Mouse (Mus musculus): ENCODE measurements around the gene Cngb1. TPM values are rescaled to one million over a fixed set of nuclear protein-coding genes. Genes with fewer than 3 reads are reported as not detected.

Gene Cngb1
- polyA plus RNA-seq, 1 experiment from 2014 or later = 0.58 TPM

DNA sequence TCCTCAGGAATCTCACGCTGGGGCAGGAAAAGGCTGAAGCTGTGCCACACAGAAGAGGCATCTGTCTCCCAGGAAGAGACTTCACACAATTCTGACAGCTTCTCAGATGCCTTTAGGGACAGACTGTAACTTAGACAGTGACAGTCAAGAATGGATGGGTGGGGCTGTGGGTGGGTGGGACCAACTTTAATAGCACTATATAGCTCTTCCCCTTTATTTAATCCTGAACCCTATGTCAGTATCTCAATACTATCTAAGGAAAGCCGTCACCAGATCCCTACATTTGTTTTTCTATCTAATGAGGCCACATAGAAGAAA lies 79.3 kb downstream of the Cngb1 start:
- no peak overlapping the region for H3K4me2 ChIP-seq
- no peak for ATAC-seq (replicated peaks)
- H3K27me3 ChIP-seq (replicated peaks) = no peaks in the 10 kb centered on the region
- H3K4me1 ChIP-seq = no peaks in the 10 kb centered on the region
- H3K9ac ChIP-seq = no peak overlapping the region
- H3K9me3 ChIP-seq = no peaks in the 10 kb centered on the region
- H3K4me3 ChIP-seq = no peak overlapping the region
- no peaks in the 10 kb centered on the region for H3K36me3 ChIP-seq (replicated peaks)
- no peak overlapping the region for H3K27ac ChIP-seq
- WGBS = 63% methylated on average over 2 of the region's 2 CpGs

DNA sequence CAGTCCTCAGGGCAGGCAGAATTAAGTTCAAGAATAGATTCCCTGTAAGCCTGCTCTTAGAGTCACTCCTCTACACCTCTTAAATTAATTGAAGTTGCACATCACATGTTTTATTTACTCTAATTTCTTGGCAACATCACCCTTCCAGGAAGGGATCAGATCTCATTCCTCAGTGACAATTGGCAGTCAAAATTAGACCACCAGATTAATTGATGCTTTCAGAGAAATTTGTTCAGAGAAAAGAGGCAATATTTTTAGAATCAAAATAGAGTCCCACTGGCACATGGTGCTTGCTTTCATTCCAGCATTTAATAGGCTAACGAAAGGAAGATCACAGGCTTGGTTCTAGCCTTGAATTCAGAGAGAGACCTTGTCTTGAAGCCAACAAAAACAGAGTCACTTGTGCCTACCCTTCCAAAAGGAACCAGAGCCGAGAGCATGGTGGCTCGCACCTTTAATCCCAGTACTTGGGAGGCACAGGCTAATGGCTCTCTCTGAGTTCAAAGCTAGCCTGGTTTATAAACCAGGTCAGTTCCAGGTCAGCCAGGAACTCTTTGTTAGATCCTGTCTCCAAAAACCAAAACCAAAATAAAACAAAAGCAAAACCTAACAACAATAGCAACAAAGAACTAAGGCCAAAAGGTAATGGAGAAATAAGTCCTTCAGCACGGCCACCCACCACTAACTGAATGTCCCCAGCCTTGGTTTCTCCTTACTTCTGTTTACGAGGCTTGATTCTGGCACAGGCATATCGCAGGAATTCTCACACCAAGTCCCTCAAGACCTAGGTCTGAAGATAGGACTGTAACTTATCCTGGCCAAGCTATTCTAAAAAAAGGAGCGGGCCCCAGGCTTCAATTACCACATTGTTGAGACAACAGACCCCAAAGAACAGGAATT lies 79.9 kb downstream of the Cngb1 start:
- Histone ChIP-seq H3K27me3 (replicated peaks) (no peaks in the 10 kb centered on the region), H3K9ac (no peak overlapping the region), H3K27ac (no peak overlapping the region), H3K4me1 (no peaks in the 10 kb centered on the region), H3K36me3 (replicated peaks) (no peaks in the 10 kb centered on the region), H3K4me2 (no peak overlapping the region), H3K9me3 (no peaks in the 10 kb centered on the region), H3K4me3 (no peak overlapping the region)
- ATAC-seq (replicated peaks) = no peak
- 73% methylated on average over 7 of the region's 7 CpGs for WGBS

GRCm38 (mm10) chr8:95223969-95224368 lies 82.4 kb downstream of the Cngb1 start:
- Histone ChIP-seq H3K4me3 (no peak overlapping the region), H3K27ac (no peak overlapping the region), H3K9me3 (no peaks in the 10 kb centered on the region), H3K4me2 (no peak overlapping the region), H3K9ac (no peak overlapping the region), H3K27me3 (replicated peaks) (no peaks in the 10 kb centered on the region), H3K36me3 (replicated peaks) (no peaks in the 10 kb centered on the region), H3K4me1 (no peaks in the 10 kb centered on the region)
- no peak for ATAC-seq (replicated peaks)
- WGBS = 81% methylated on average over 5 of the region's 5 CpGs

DNA sequence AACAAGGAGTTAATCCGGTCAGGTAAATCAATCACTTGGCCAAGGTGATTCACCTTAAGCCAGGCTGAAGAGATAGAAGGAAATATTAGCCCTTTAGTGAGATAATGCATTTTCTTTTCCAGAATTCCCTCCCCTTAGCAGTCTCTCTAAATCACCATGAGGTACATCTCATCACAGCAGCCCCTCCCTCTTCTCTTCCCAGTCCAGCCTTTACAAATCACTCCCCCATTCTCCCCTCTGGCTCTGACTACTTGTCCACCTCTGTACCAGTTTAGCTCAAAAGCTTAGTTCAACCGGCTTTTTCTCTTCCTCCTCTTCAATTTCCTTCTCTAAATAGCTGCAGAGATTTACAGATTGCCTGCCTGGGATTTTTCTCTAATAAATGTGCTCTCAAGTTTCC lies 85.3 kb downstream of the Cngb1 start:
- WGBS = 56% methylated on average over 2 of the region's 2 CpGs
- no peak overlapping the region for H3K4me2 ChIP-seq
- H3K9me3 ChIP-seq = no peaks in the 10 kb centered on the region
- H3K27me3 ChIP-seq (replicated peaks) = no peaks in the 10 kb centered on the region
- no peak overlapping the region for H3K9ac ChIP-seq
- no peaks in the 10 kb centered on the region for H3K36me3 ChIP-seq (replicated peaks)
- H3K4me1 ChIP-seq = no peaks in the 10 kb centered on the region
- H3K27ac ChIP-seq = no peak overlapping the region
- ATAC-seq (replicated peaks) = no peak
- no peak overlapping the region for H3K4me3 ChIP-seq

- H3K9ac ChIP-seq = no peak overlapping the region
- H3K4me2 ChIP-seq = no peak overlapping the region
- no peaks in the 10 kb centered on the region for H3K4me1 ChIP-seq
- 59% methylated on average over 7 of the region's 7 CpGs for WGBS
- no peak overlapping the region for H3K27ac ChIP-seq
- H3K27me3 ChIP-seq (replicated peaks) = no peaks in the 10 kb centered on the region
- H3K36me3 ChIP-seq (replicated peaks) = no peaks in the 10 kb centered on the region
- no peak overlapping the region for H3K4me3 ChIP-seq
- H3K9me3 ChIP-seq = no peaks in the 10 kb centered on the region
- no peak for ATAC-seq (replicated peaks)
These were observed 85.8 kb downstream of the Cngb1 start for GRCm38 (mm10) chr8:95220571-95220998.

DNA sequence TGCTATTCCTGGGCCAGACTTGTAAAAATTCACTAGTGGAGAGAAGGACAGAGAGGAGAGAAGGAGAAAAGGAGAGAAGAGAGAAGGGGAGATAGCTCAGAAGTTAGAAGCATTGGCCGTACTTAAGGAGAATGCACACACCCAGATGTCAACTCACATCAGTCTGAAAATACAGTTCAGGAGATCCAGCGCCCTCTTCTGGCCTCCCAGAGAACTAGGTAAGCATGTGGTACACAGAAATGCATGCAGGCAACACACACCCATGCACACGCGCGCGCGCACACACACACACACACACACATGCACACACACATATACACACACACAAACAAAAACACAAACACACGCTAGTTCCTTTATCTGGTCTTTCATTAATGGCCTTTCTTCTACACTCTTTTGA lies 86.8 kb downstream of the Cngb1 start:
- Histone ChIP-seq H3K36me3 (replicated peaks) (no peaks in the 10 kb centered on the region), H3K9me3 (no peaks in the 10 kb centered on the region), H3K27me3 (replicated peaks) (no peaks in the 10 kb centered on the region), H3K4me2 (no peak overlapping the region), H3K9ac (no peak overlapping the region), H3K4me1 (no peaks in the 10 kb centered on the region), H3K27ac (no peak overlapping the region), H3K4me3 (no peak overlapping the region)
- 91% methylated on average over 8 of the region's 8 CpGs for WGBS
- no peak for ATAC-seq (replicated peaks)

DNA sequence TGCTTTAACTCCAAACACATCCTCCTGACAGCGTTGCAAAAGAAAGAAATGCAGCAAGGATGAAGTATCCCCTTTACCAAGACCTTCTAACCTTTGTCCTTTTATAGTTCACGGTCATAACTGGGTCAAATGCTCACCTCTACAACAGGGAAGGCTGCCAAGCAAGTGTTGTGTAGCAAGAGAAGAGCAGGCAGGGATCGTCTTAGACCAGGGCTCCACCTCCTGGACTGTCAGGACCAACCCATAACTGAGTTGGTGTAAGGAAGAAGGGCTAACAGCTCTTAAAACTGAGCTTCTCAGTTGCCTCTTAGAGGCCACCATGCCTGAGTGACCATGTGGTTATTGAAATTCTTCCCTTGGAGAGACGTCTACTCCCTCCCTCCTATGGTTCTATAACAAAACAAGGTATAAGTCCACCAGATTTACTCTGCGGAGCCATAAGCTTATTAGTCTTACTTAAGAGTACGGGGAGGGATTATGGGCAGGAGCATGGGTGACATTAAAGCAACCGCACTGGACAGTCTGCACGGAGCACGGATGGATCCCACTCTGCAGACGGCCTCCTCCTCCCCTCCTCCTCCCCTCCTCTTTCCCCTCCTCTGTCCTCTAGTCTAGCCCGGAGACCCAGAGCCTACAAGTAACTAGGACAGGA lies 90.5 kb downstream of the Cngb1 start:
- Histone ChIP-seq H3K4me2 (no peak overlapping the region), H3K4me1 (no peaks in the 10 kb centered on the region), H3K36me3 (replicated peaks) (no peaks in the 10 kb centered on the region), H3K27me3 (replicated peaks) (no peaks in the 10 kb centered on the region), H3K4me3 (no peak overlapping the region), H3K27ac (no peak overlapping the region), H3K9me3 (no peaks in the 10 kb centered on the region), H3K9ac (no peak overlapping the region)
- 56% methylated on average over 11 of the region's 11 CpGs for WGBS
- no peak for ATAC-seq (replicated peaks)

- no peak overlapping the region for H3K27ac ChIP-seq
- no peak overlapping the region for H3K4me2 ChIP-seq
- 70% methylated on average over 11 of the region's 11 CpGs for WGBS
- H3K27me3 ChIP-seq (replicated peaks) = no peaks in the 10 kb centered on the region
- no peak for ATAC-seq (replicated peaks)
- H3K4me3 ChIP-seq = no peak overlapping the region
- H3K4me1 ChIP-seq = peaks cover 8% of the 10 kb centered on the region
- no peak overlapping the region for H3K9ac ChIP-seq
- no peaks in the 10 kb centered on the region for H3K9me3 ChIP-seq
- no peaks in the 10 kb centered on the region for H3K36me3 ChIP-seq (replicated peaks)
These were observed 96.5 kb downstream of the Cngb1 start for GRCm38 (mm10) chr8:95209924-95210323.

GRCm38 (mm10) chr8:95205946-95206345 lies 100.4 kb downstream of the Cngb1 start:
- Histone ChIP-seq H3K4me3 (no peak overlapping the region), H3K27me3 (replicated peaks) (no peaks in the 10 kb centered on the region), H3K36me3 (replicated peaks) (no peaks in the 10 kb centered on the region), H3K4me1 (peaks cover 15% of the 10 kb centered on the region), H3K9ac (no peak overlapping the region), H3K27ac (peak overlapping the region; percentile 57), H3K4me2 (no peak overlapping the region), H3K9me3 (no peaks in the 10 kb centered on the region)
- WGBS = 12% methylated on average over 8 of the region's 8 CpGs
- ATAC-seq (replicated peaks) = peak; percentile 70

DNA sequence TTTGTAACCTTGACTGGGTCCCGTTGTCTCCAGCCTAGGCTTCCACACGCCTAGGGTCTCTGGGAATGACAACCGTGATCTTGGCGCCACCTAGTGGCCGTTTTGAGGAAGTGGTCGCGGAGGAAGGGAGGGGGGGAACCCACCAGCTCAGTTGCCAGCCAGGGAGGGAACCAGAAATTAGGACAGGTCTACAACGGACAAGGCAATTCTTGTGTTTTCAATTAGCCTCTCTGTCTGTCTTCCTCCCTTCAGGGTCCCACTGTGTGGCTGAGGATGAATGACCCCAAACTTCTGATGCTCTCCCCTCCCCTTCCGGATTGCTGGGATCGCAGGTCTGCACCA lies 102.4 kb downstream of the Cngb1 start:
- Histone ChIP-seq H3K9me3 (no peaks in the 10 kb centered on the region), H3K9ac (no peak overlapping the region), H3K27me3 (replicated peaks) (no peaks in the 10 kb centered on the region), H3K27ac (no peak overlapping the region), H3K4me2 (no peak overlapping the region), H3K4me3 (no peak overlapping the region), H3K36me3 (replicated peaks) (no peaks in the 10 kb centered on the region), H3K4me1 (peaks cover 15% of the 10 kb centered on the region)
- WGBS = 16% methylated on average over 10 of the region's 10 CpGs
- peak; percentile 75 for ATAC-seq (replicated peaks)

DNA sequence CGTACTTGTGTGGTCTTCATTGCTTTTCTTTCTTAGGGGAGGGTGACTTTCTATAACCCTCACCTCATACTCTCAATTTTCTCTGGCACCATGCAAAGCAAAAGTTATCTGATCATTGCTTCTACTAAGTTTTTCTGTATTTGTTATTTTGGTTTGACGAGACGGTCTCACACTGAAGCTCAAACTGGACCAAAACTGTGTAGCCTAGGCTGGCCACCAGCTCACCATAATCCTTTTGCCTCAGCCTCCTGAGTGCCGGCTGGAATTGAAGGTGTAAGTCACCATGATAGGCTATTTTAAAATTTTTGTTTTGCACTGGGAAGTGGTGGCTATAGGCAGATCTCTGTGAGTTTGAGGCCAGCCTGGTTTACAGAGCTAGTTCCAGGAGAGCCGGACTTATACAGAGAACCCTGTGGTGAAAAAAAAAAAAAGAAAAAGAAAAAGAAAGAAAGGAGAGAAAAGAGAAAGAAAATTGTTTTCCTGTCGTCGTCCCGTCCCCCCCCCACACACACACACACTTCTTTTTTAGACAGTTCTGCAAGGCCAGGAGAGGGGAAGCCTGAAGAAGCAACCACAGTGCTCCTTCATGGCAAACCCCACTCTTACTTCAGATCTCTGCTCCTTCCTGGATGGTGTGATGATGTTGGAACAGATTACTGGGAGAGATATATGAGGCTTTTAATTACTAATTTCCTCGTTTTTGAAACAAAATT lies 102.9 kb downstream of the Cngb1 start:
- WGBS = 50% methylated on average over 9 of the region's 9 CpGs
- no peak overlapping the region for H3K4me3 ChIP-seq
- ATAC-seq (replicated peaks) = no peak

GRCm38 (mm10) chr8:95202649-95203275 lies 103.6 kb downstream of the Cngb1 start, which contains the start of gene Kifc3:
Gene Kifc3 (minus strand): TSS chr8:95202812.
- H3K27me3 ChIP-seq (replicated peaks) = no peaks in the 10 kb centered on the region
- H3K36me3 ChIP-seq (replicated peaks) = no peaks in the 10 kb centered on the region
- H3K9me3 ChIP-seq = no peaks in the 10 kb centered on the region
- H3K4me2 ChIP-seq = no peak within 1 kb of the TSS
- H3K27ac ChIP-seq = no peak within 1 kb of the TSS
- H3K4me3 ChIP-seq = no peak within 1 kb of the TSS
- peaks cover 15% of the 10 kb centered on the region for H3K4me1 ChIP-seq
- 72% methylated on average over 14 of the region's 14 CpGs for WGBS
- ATAC-seq (replicated peaks) = no peak
- H3K9ac ChIP-seq = no peak within 1 kb of the TSS

More for the DNA sequence above, 102.9 kb downstream of the Cngb1 start:
- Histone ChIP-seq H3K4me1 (peaks cover 15% of the 10 kb centered on the region), H3K4me2 (no peak overlapping the region), H3K9me3 (no peaks in the 10 kb centered on the region), H3K36me3 (replicated peaks) (no peaks in the 10 kb centered on the region), H3K27ac (no peak overlapping the region), H3K27me3 (replicated peaks) (no peaks in the 10 kb centered on the region), H3K9ac (no peak overlapping the region)
